Mouse (Mus musculus) hindbrain, embryonic 13.5 days (tissue): ENCODE measurements around the gene 3425401B19Rik. TPM values are rescaled to one million over a fixed set of nuclear protein-coding genes. Genes with fewer than 3 reads are reported as not detected.

Experiments
- ATAC-seq: fragments of 200-750 bp; cut with Nextera tagmentation; 2 replicates; pipeline ENCODE4 v1.8.0; 2017; ENCODE audit warnings: moderate TSS enrichment; ENCODE audit not compliant: low FRiP score
- H3K27ac ChIP-seq: fragments of 300-500 bp; sonication (generic); 2 replicates; pipeline ENCODE4 v1.5.1; 2015; ENCODE audit warnings: inconsistent platforms, mild to moderate bottlenecking, moderate library complexity
- H3K27me3 ChIP-seq: fragments of 300-500 bp; sonication (generic); 2 replicates; pipeline ENCODE4 v1.6.1; 2015; ENCODE audit warnings: mild to moderate bottlenecking, inconsistent platforms
- H3K36me3 ChIP-seq: fragments of 300-500 bp; sonication (generic); 2 replicates; pipeline ENCODE4 v1.6.1; 2015; ENCODE audit warnings: mild to moderate bottlenecking, inconsistent platforms
- H3K4me1 ChIP-seq: fragments of 300-500 bp; sonication (generic); replicated peaks from 2 replicates; pipeline ENCODE4 v1.6.1; 2015; ENCODE audit warnings: inconsistent platforms
- H3K4me2 ChIP-seq: fragments of 300-500 bp; sonication (generic); 2 replicates; pipeline ENCODE4 v1.6.1; 2015; ENCODE audit warnings: inconsistent platforms, mild to moderate bottlenecking, moderate library complexity
- H3K4me3 ChIP-seq: fragments of 300-500 bp; sonication (generic); 2 replicates; pipeline ENCODE4 v1.5.1; 2015; ENCODE audit warnings: mild to moderate bottlenecking, inconsistent platforms
- H3K9ac ChIP-seq: fragments of 300-500 bp; sonication (generic); 2 replicates; pipeline ENCODE4 v1.6.1; 2015; ENCODE audit warnings: mild to moderate bottlenecking, inconsistent platforms
- H3K9me3 ChIP-seq: fragments of 300-500 bp; sonication (generic); 2 replicates; pipeline ENCODE4 v1.6.1; 2016; ENCODE audit warnings: inconsistent platforms
- WGBS: fragments of 180-500 bp; shearing (Covaris S2); methylation state at CpG from one replicate; pipeline ENCODE4 v1.1.7; 2015; 5-methylcytosine and 5-hydroxymethylcytosine counted together
- polyA plus RNA-seq: library from polyadenylated mRNA; unstranded; fragments of >200 nt; fragmentation: Nextera tagmentation; extraction: Ambion mirVana; gene quantifications from 2 replicates; pipeline ENCODE4 v1.2.1, GENCODE M21; 2015

3425401B19Rik gene
- polyA plus RNA-seq, 1 experiment from 2014 or later = 0.21 TPM

GRCm38 (mm10) chr14:32634015-32634682 lies 50.9 kb downstream of the 3425401B19Rik start:
- Histone ChIP-seq H3K27ac (no peak overlapping the region), H3K4me1 (peaks cover 13% of the 10 kb centered on the region), H3K9me3 (no peaks in the 10 kb centered on the region), H3K4me3 (no peak overlapping the region), H3K9ac (no peak overlapping the region), H3K4me2 (no peak overlapping the region), H3K27me3 (no peaks in the 10 kb centered on the region), H3K36me3 (no peaks in the 10 kb centered on the region)
- ATAC-seq = peak; percentile 54; the same call in 1 of the 2 replicates
- WGBS = 30% methylated on average over 11 of the region's 11 CpGs

GRCm38 (mm10) chr14:32632908-32633600 lies 52.0 kb downstream of the 3425401B19Rik start:
- Histone ChIP-seq H3K4me2 (no peak overlapping the region), H3K36me3 (no peaks in the 10 kb centered on the region), H3K4me3 (no peak overlapping the region), H3K9me3 (no peaks in the 10 kb centered on the region), H3K9ac (no peak overlapping the region), H3K27me3 (no peaks in the 10 kb centered on the region), H3K4me1 (peaks cover 13% of the 10 kb centered on the region), H3K27ac (no peak overlapping the region)
- 88% methylated on average over 6 of the region's 6 CpGs for WGBS
- ATAC-seq = no peak

- ATAC-seq = no peak
- no peaks in the 10 kb centered on the region for H3K27me3 ChIP-seq
- H3K9ac ChIP-seq = no peak overlapping the region
- no peak overlapping the region for H3K4me3 ChIP-seq
- H3K4me2 ChIP-seq = no peak overlapping the region
- peaks cover 11% of the 10 kb centered on the region for H3K4me1 ChIP-seq
- 55% methylated on average over 10 of the region's 10 CpGs for WGBS
- H3K27ac ChIP-seq = no peak overlapping the region
- H3K36me3 ChIP-seq = no peaks in the 10 kb centered on the region
- H3K9me3 ChIP-seq = no peaks in the 10 kb centered on the region
Measured at GRCm38 (mm10) chr14:32628584-32628983, 56.5 kb downstream of the 3425401B19Rik start.

DNA sequence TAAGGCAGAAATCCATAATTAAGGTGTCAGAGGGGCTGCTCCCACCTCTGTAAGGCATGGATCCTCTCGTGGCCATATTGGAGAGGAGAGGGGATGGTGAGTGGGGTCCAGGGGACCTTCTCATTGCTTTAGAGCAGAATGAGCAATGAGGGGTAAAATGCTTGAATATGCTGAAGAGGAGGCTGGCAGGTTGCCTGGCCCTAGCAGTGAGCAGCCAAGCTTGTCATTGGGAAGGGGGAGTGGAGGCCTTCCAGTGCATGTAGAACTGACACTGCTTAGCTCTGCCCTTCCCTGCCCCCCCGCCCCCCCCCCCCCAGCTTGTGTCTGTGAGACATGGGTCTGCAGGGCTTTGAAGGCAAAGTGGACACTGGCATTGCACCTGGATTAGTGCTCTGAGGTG lies 57.8 kb downstream of the 3425401B19Rik start:
- no peaks in the 10 kb centered on the region for H3K9me3 ChIP-seq
- no peak overlapping the region for H3K9ac ChIP-seq
- no peak for ATAC-seq
- 57% methylated on average over 2 of the region's 2 CpGs for WGBS
- no peak overlapping the region for H3K4me2 ChIP-seq
- H3K4me1 ChIP-seq = 0 out of 2 replicates have a peak, but pooled peaks cover 10% of the 10 kb centered on the region
- H3K36me3 ChIP-seq = no peaks in the 10 kb centered on the region
- no peak overlapping the region for H3K4me3 ChIP-seq
- no peaks in the 10 kb centered on the region for H3K27me3 ChIP-seq
- H3K27ac ChIP-seq = no peak overlapping the region

DNA sequence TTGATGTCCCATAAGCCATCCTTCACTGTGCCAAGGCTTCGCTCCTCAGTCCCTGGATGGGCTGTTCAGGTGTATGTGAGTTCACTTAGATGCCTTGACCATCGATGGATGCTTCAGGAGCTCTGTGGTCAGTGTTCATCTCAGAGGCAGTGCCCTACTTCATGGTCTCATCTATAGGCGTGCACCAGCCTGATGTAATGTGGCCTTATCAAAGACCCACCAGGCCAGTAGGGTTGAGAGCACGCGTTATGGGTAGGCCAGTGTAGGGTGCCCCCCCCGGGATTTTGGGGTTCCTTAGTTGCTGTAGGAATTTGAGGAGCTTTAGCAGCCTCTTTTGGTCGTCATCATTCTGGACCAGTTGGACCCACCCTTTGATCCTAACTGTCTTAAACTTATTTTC lies 60.3 kb downstream of the 3425401B19Rik start:
- Histone ChIP-seq H3K36me3 (no peaks in the 10 kb centered on the region), H3K27me3 (no peaks in the 10 kb centered on the region), H3K4me2 (no peak overlapping the region), H3K27ac (no peak overlapping the region), H3K4me3 (no peak overlapping the region), H3K9ac (no peak overlapping the region), H3K9me3 (no peaks in the 10 kb centered on the region), H3K4me1 (0 out of 2 replicates have a peak, but pooled peaks cover 7% of the 10 kb centered on the region)
- no peak for ATAC-seq
- WGBS = 94% methylated on average over 7 of the region's 7 CpGs

- 83% methylated on average over 3 of the region's 3 CpGs for WGBS
- no peak for ATAC-seq
- H3K4me1 ChIP-seq = 0 out of 2 replicates have a peak, but pooled peaks cover 7% of the 10 kb centered on the region
- H3K27ac ChIP-seq = no peak overlapping the region
- no peaks in the 10 kb centered on the region for H3K9me3 ChIP-seq
- H3K4me2 ChIP-seq = no peak overlapping the region
- H3K9ac ChIP-seq = no peak overlapping the region
- H3K27me3 ChIP-seq = no peaks in the 10 kb centered on the region
- H3K36me3 ChIP-seq = no peaks in the 10 kb centered on the region
- no peak overlapping the region for H3K4me3 ChIP-seq
Measured at GRCm38 (mm10) chr14:32624245-32624644, 60.8 kb downstream of the 3425401B19Rik start.

- H3K4me1 ChIP-seq = no peaks in the 10 kb centered on the region
- H3K27ac ChIP-seq = no peak overlapping the region
- ATAC-seq = no peak
- H3K4me3 ChIP-seq = no peak overlapping the region
- no peak overlapping the region for H3K4me2 ChIP-seq
- no peak overlapping the region for H3K9ac ChIP-seq
- no peaks in the 10 kb centered on the region for H3K9me3 ChIP-seq
- WGBS = 88% methylated on average over 5 of the region's 5 CpGs
- no peaks in the 10 kb centered on the region for H3K36me3 ChIP-seq
- H3K27me3 ChIP-seq = 0 out of 2 replicates have a peak, but pooled peaks cover 3% of the 10 kb centered on the region
Measured at GRCm38 (mm10) chr14:32617253-32617652, 67.8 kb downstream of the 3425401B19Rik start.

GRCm38 (mm10) chr14:32609392-32609791 lies 75.7 kb downstream of the 3425401B19Rik start:
- H3K4me3 ChIP-seq = no peak overlapping the region
- H3K4me2 ChIP-seq = no peak overlapping the region
- H3K9me3 ChIP-seq = no peaks in the 10 kb centered on the region
- H3K36me3 ChIP-seq = no peaks in the 10 kb centered on the region
- 0 out of 2 replicates have a peak, but pooled peaks cover 12% of the 10 kb centered on the region for H3K27me3 ChIP-seq
- ATAC-seq = no peak
- no peak overlapping the region for H3K9ac ChIP-seq
- 31% methylated on average over 3 of the region's 3 CpGs for WGBS
- peaks cover 36% of the 10 kb centered on the region for H3K4me1 ChIP-seq
- H3K27ac ChIP-seq = no peak overlapping the region

Other genes with a start within 250 kb of the 3425401B19Rik start
- gene Slc18a3, start 220.4 kb downstream of the 3425401B19Rik start, polyA plus RNA-seq = 17.4 and 17.5 TPM in 2 replicates
- gene Chat, start 219.3 kb downstream of the 3425401B19Rik start, polyA plus RNA-seq = 2.2 and 2.7 TPM in 2 replicates
- 24.7 and 29.4 TPM in 2 replicates for gene Ercc6, start 171.8 kb downstream of the 3425401B19Rik start, polyA plus RNA-seq
- 39.1 and 42.4 TPM in 2 replicates for gene Prrxl1, start 85.9 kb downstream of the 3425401B19Rik start, polyA plus RNA-seq
- gene Tmem273, start 100.7 kb upstream of the 3425401B19Rik start, polyA plus RNA-seq = 0.52 and 1.0 TPM in 2 replicates
- gene Fam170b, start 148.7 kb upstream of the 3425401B19Rik start, polyA plus RNA-seq = not detected in 2 replicates
- 9.6 and 11.3 TPM in 2 replicates for gene Vstm4, start 171.5 kb upstream of the 3425401B19Rik start, polyA plus RNA-seq